Mouse (Mus musculus) testis, adult 2 months (tissue): ENCODE measurements around the gene Zdhhc9.

ENCODE experiments used
- CTCF ChIP-seq: fragments of 200-500 bp; IDR thresholded peaks from 2 replicates; pipeline ENCODE4 v1.5.1; 2012; ENCODE audit warnings: low read depth, mild to moderate bottlenecking, inconsistent platforms, low read length, moderate library complexity; ENCODE audit not compliant: control insufficient read depth, insufficient read depth, insufficient replicate concordance
- POLR2A ChIP-seq: fragments of 200-500 bp; IDR thresholded peaks from 2 replicates; pipeline ENCODE4 v1.6.1; 2012; ENCODE audit warnings: low read depth, mild to moderate bottlenecking, inconsistent platforms, low read length, moderate library complexity; ENCODE audit not compliant: control insufficient read depth

DNA sequence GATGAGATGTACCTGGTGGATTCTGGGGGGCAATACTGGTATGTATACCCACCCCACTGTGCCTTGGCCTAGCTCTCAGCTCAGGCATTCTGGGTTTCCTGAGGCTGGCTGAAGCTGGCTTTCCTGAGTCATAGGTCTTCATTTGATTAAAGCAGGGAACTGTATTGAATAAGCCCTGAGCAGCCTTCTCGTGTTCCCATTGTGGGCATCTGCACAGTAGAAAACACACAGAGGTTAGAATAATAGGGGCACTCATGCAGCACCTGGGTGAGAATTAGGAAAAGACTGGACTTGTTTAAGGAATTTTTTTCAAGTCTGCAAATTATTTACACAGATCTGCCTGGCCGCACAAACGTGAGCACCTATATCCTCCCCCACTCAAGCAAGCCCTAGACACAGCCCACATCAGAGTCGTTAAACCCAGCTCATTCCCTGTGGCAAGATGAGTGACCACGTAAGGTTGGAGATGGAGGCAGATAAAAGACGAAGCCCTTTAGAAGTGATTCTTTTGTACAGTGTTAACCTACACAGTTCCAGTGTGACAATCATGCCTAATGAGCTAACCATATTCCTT, 81.7 kb downstream of the Zdhhc9 start:
- no peak for TF ChIP-seq CTCF
- no peak for TF ChIP-seq POLR2A
